Mouse (Mus musculus) kidney, adult 2 months (tissue): ENCODE results near the gene Trabd2b.

Experiments
- CTCF ChIP-seq: fragments of 200-500 bp; conservative IDR thresholded peaks from 2 replicates; pipeline ENCODE4 v1.5.1; 2011; ENCODE audit warnings: low read depth, mild to moderate bottlenecking, control low read depth, low read length, moderate library complexity, mixed read lengths; ENCODE audit not compliant: insufficient read depth, insufficient read length
- POLR2A ChIP-seq: fragments of 200-500 bp; IDR thresholded peaks from one replicate; pipeline ENCODE4 v1.6.1; 2011; ENCODE audit warnings: low read depth, low read length, control low read depth

DNA sequence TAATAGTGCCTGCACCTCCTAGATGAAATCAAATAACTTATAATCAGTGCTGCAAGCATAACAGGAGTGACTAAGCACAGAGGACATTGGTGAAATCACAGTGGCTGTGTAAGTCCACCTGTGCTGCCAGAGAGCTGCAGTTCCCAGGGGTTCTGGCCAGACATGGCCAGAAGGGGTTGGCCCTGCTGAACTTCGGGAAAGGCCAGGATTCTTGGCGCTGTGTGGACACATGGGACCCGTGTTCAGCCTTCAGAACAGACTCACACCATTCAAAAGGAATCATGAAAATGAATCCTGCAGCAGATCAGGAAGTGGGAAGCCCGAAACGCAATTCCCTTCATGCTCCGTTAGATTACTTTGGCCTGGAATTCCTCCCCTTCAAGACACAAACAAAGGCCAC is 125.1 kb downstream of the Trabd2b start:
- no peak for TF ChIP-seq CTCF
- TF ChIP-seq POLR2A, result no peak
